Mouse (Mus musculus): Measurements from ENCODE around the gene Gatad2b. TPM values are rescaled to one million over a fixed set of nuclear protein-coding genes. Genes with fewer than 3 reads are reported as not detected.

The Gatad2b gene
- 25.6 TPM for polyA plus RNA-seq (2014; fragmentation: Illumina TruSeq; extraction: RNeasy Lipid Tissue Mini Kit (QIAGEN cat#74804); ENCODE audit: low read depth, low replicate concordance)

DNA sequence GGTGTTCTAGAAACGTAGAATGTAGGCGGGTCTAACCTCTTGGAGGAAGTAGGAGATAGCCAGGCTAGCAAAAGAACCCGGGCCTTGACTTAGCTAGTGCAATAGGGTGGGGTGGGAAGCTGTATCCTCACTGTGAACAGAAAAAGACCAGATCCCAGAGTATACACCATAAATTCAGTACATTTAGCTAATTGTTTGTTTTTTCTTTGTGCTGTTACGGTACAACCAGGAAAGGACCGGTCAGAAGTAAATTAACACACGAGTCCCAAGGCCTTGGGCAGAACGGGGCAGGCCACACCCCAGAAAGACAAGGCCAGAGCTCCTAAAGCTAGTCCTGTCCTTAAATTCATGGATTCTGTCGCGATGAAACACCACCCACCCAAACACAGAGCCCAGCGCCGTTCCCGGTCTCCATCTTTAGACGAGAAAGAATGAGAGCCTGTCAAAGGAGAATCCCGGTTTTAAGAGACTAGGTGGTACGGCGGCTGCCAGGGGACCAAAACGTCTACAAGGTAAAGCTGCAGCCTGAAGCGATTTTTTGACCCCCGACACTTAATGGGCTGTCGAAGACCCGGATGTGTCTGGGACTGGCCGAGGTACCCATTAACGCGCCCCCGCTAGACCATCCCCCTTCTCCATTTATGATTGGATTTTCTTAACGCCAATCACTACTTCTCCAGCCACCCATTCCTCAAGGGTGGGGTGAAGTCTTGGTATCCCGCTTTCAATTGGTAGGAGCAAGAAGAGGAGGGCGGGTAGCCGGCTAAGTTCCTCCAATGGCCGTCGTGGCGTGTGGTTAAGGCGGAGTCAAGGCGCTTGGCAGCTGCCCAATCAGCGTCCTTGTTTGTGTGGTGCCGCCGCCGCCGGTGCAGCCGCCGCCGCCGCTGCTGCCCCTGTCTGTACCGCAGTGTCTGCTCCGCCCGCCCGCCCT lies at the start of gene Gatad2b:
TSS of gene Gatad2b (plus strand) at position 834 of the 931 bp plus-strand sequence.

DNA sequence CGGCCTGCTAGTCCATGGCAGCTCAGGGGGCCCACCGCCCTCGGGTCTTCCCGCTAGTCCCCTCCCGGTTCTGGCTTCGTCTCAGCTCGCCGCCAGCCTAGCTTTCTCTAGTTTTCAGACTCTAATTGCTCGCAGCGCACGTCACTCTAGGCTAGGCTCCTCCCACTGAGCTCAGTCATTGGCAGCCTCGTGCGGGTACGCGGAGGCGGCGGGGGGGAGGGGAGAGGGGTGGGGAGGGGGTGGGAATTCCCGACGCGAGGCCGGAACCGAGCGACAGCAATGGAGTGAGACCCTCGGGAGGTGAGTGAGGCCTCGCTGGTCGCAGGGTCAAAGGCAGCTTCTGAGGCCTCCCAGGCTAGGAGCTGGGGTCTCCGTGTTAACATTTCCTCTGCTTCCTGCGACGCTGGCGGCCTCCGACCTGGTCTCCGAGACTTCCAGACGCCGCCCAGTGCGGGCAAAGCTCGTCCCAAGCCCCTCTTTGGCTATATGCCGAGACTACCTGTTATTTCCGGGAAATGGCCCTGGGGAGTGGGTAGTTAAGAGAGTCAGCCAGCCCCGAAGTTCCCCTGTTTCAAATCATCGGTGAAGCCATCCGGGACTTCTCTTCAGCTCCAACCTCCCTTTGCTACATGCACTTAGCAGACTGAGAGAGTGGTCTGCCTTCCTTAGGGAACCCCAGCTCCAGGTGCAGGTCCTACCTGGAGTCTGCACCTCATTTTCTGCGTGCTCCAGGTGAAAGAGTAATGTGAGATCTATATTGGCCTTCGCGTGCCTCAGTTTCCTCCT lies 44.8 kb upstream of the Gatad2b start, which contains the start of gene Slc39a1:
TSS of gene Slc39a1 (plus strand) at position 213 of the 786 bp plus-strand sequence.

GRCm38 (mm10) chr3:90253653-90254418 lies 39.1 kb upstream of the Gatad2b start, which contains the start of gene Crtc2:
Gene Crtc2 (plus strand): TSS chr3:90254163.

DNA sequence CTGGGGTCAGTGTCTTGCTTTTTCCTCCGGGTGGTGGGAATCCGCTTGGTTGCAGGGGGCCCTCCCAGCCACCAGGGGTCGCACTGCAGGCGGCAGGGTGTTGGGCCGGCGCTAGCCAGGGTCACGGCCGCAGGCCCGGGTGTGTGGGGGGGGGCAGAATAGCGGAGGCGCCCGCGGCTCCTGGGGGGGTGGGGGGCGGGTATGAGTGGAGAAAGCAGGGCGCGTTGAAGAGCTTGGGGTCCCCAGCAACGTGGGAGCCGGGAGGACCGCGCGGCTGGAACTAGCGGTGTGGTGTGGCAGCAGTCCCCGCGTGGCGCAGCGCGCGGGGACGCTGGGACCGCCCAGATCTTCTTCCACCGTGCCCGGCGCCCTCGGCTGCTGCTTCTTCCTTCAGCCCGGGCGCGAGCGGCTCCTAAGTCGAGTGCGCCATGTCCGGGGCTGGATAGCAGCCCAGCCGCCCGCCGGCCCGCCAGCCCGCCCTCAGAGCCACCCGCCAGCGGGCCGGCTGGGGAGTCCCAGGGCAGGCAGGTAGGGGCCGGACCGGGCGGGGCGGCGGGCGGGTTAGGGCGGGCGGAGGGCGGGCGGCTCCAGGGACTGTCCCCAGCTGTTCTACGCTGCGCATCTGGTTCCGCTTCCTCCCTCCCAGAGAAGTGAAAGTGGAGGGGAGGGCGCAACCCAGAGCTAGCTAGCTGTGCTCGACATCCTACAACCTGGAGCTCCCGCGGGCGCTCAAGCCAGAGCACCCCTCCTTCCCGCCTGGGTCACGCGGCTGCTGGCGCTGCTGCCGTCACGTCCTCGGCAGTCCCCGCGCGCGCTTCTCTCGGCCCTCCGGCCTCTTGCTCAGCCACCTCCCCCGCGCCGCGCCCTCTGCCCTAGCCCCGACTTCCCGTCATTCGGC lies 27.7 kb upstream of the Gatad2b start, which contains the start of gene Dennd4b:
TSS of gene Dennd4b (plus strand) at position 152 of the 898 bp plus-strand sequence.

GRCm38 (mm10) chr3:90389511-90390490 lies 96.8 kb downstream of the Gatad2b start, which contains the start of gene Slc27a3:
Gene Slc27a3 (minus strand): TSS chr3:90389938.

Other genes with a start within 250 kb of the Gatad2b start
- 116 TPM for gene 4933434E20Rik, start 241.5 kb upstream of the Gatad2b start, polyA plus RNA-seq (2014; fragmentation: Illumina TruSeq; extraction: RNeasy Lipid Tissue Mini Kit (QIAGEN cat#74804); ENCODE audit: low read depth, low replicate concordance)
- gene Ubap2l, start 240.6 kb upstream of the Gatad2b start, polyA plus RNA-seq (2014; fragmentation: Illumina TruSeq; extraction: RNeasy Lipid Tissue Mini Kit (QIAGEN cat#74804); ENCODE audit: low read depth, low replicate concordance), result 76.3 TPM
- 118 TPM for gene Tpm3, start 220.5 kb upstream of the Gatad2b start, polyA plus RNA-seq (2014; fragmentation: Illumina TruSeq; extraction: RNeasy Lipid Tissue Mini Kit (QIAGEN cat#74804); ENCODE audit: low read depth, low replicate concordance)
- gene Nup210l, start 189.0 kb upstream of the Gatad2b start, polyA plus RNA-seq (2014; fragmentation: Illumina TruSeq; extraction: RNeasy Lipid Tissue Mini Kit (QIAGEN cat#74804); ENCODE audit: low read depth, low replicate concordance), result 0.12 TPM
- 1,276 TPM for gene Rps27, start 79.5 kb upstream of the Gatad2b start, polyA plus RNA-seq (2014; fragmentation: Illumina TruSeq; extraction: RNeasy Lipid Tissue Mini Kit (QIAGEN cat#74804); ENCODE audit: low read depth, low replicate concordance)
- 6.3 TPM for gene Rab13, start 79.5 kb upstream of the Gatad2b start, polyA plus RNA-seq (2014; fragmentation: Illumina TruSeq; extraction: RNeasy Lipid Tissue Mini Kit (QIAGEN cat#74804); ENCODE audit: low read depth, low replicate concordance)
- 143 TPM for gene Jtb, start 61.6 kb upstream of the Gatad2b start, polyA plus RNA-seq (2014; fragmentation: Illumina TruSeq; extraction: RNeasy Lipid Tissue Mini Kit (QIAGEN cat#74804); ENCODE audit: low read depth, low replicate concordance)
- 0.32 TPM for gene Creb3l4, start 49.7 kb upstream of the Gatad2b start, polyA plus RNA-seq (2014; fragmentation: Illumina TruSeq; extraction: RNeasy Lipid Tissue Mini Kit (QIAGEN cat#74804); ENCODE audit: low read depth, low replicate concordance)
- 60.1 TPM for gene Slc39a1, start 45.0 kb upstream of the Gatad2b start, polyA plus RNA-seq (2014; fragmentation: Illumina TruSeq; extraction: RNeasy Lipid Tissue Mini Kit (QIAGEN cat#74804); ENCODE audit: low read depth, low replicate concordance)
- gene Crtc2, start 39.0 kb upstream of the Gatad2b start, polyA plus RNA-seq (2014; fragmentation: Illumina TruSeq; extraction: RNeasy Lipid Tissue Mini Kit (QIAGEN cat#74804); ENCODE audit: low read depth, low replicate concordance), result 6.4 TPM
- gene Dennd4b, start 28.0 kb upstream of the Gatad2b start, polyA plus RNA-seq (2014; fragmentation: Illumina TruSeq; extraction: RNeasy Lipid Tissue Mini Kit (QIAGEN cat#74804); ENCODE audit: low read depth, low replicate concordance), result 0.69 TPM
- not detected for gene Slc27a3, start 96.8 kb downstream of the Gatad2b start, polyA plus RNA-seq (2014; fragmentation: Illumina TruSeq; extraction: RNeasy Lipid Tissue Mini Kit (QIAGEN cat#74804); ENCODE audit: low read depth, low replicate concordance)
- gene Ints3, start 140.4 kb downstream of the Gatad2b start, polyA plus RNA-seq (2014; fragmentation: Illumina TruSeq; extraction: RNeasy Lipid Tissue Mini Kit (QIAGEN cat#74804); ENCODE audit: low read depth, low replicate concordance), result 10.3 TPM
- gene Npr1, start 172.7 kb downstream of the Gatad2b start, polyA plus RNA-seq (2014; fragmentation: Illumina TruSeq; extraction: RNeasy Lipid Tissue Mini Kit (QIAGEN cat#74804); ENCODE audit: low read depth, low replicate concordance), result 16.3 TPM
- 49.2 TPM for gene Ilf2, start 182.9 kb downstream of the Gatad2b start, polyA plus RNA-seq (2014; fragmentation: Illumina TruSeq; extraction: RNeasy Lipid Tissue Mini Kit (QIAGEN cat#74804); ENCODE audit: low read depth, low replicate concordance)
- 60.7 TPM for gene Snapin, start 197.9 kb downstream of the Gatad2b start, polyA plus RNA-seq (2014; fragmentation: Illumina TruSeq; extraction: RNeasy Lipid Tissue Mini Kit (QIAGEN cat#74804); ENCODE audit: low read depth, low replicate concordance)
- 113 TPM for gene Chtop, start 216.3 kb downstream of the Gatad2b start, polyA plus RNA-seq (2014; fragmentation: Illumina TruSeq; extraction: RNeasy Lipid Tissue Mini Kit (QIAGEN cat#74804); ENCODE audit: low read depth, low replicate concordance)
- 244 TPM for gene S100a1, start 221.2 kb downstream of the Gatad2b start, polyA plus RNA-seq (2014; fragmentation: Illumina TruSeq; extraction: RNeasy Lipid Tissue Mini Kit (QIAGEN cat#74804); ENCODE audit: low read depth, low replicate concordance)
- gene S100a13, start 221.3 kb downstream of the Gatad2b start, polyA plus RNA-seq (2014; fragmentation: Illumina TruSeq; extraction: RNeasy Lipid Tissue Mini Kit (QIAGEN cat#74804); ENCODE audit: low read depth, low replicate concordance), result 9.5 TPM
- gene S100a14, start 233.7 kb downstream of the Gatad2b start, polyA plus RNA-seq (2014; fragmentation: Illumina TruSeq; extraction: RNeasy Lipid Tissue Mini Kit (QIAGEN cat#74804); ENCODE audit: low read depth, low replicate concordance), result not detected
- gene S100a16, start 244.1 kb downstream of the Gatad2b start, polyA plus RNA-seq (2014; fragmentation: Illumina TruSeq; extraction: RNeasy Lipid Tissue Mini Kit (QIAGEN cat#74804); ENCODE audit: low read depth, low replicate concordance), result 42.3 TPM

Measured in kidney, adult 10 weeks (tissue).